Mouse (Mus musculus): ENCODE results near the gene Ccdc151.
A peak's percentile ranks its signal among the peaks of the same experiment; 100 is the strongest.

The Ccdc151 gene

GRCm38 (mm10) chr9:22002194-22003162 lies at the start of gene Ccdc151, which contains the start of gene Prkcsh:
Ccdc151 (minus strand) TSS chr9:22002634.
Prkcsh (plus strand) TSS chr9:22002806.
- peak; percentile 97 to 98 for DNase-seq (ENCODE audit: low spot score in 2 of 2)

- DNase-seq (ENCODE audit: low spot score in 2 of 2), result no peak
These were observed 49.5 kb upstream of the Ccdc151 start, which contains the start of gene Elavl3 for GRCm38 (mm10) chr9:22051958-22052254. Elavl3 (minus strand) TSS chr9:22052023.

- DNase-seq (ENCODE audit: low spot score in 2 of 2), result peak in 1 of 2 experiments; percentile 66
These were observed 48.9 kb upstream of the Ccdc151 start for GRCm38 (mm10) chr9:22051161-22051957.

GRCm38 (mm10) chr9:22050351-22050889 lies 48.0 kb upstream of the Ccdc151 start:
- peak; percentile 70 to 81 for DNase-seq (ENCODE audit: low spot score in 2 of 2)

- DNase-seq (ENCODE audit: low spot score in 2 of 2), result no peak
These were observed 47.4 kb upstream of the Ccdc151 start for GRCm38 (mm10) chr9:22049721-22050270.

GRCm38 (mm10) chr9:22049315-22049714 lies 46.9 kb upstream of the Ccdc151 start:
- DNase-seq (ENCODE audit: low spot score in 2 of 2), result no peak

GRCm38 (mm10) chr9:22047329-22047728 lies 44.9 kb upstream of the Ccdc151 start:
- no peak for DNase-seq (ENCODE audit: low spot score in 2 of 2)

GRCm38 (mm10) chr9:22041832-22042231 lies 39.4 kb upstream of the Ccdc151 start:
- DNase-seq (ENCODE audit: low spot score in 2 of 2), result no peak

GRCm38 (mm10) chr9:22037826-22038225 lies 35.4 kb upstream of the Ccdc151 start:
- no peak for DNase-seq (ENCODE audit: low spot score in 2 of 2)

- DNase-seq (ENCODE audit: low spot score in 2 of 2), result no peak
These were observed 33.0 kb upstream of the Ccdc151 start for GRCm38 (mm10) chr9:22035300-22036044.

GRCm38 (mm10) chr9:22030386-22030785 lies 28.0 kb upstream of the Ccdc151 start:
- no peak for DNase-seq (ENCODE audit: low spot score in 2 of 2)

GRCm38 (mm10) chr9:22028467-22028866 lies 26.0 kb upstream of the Ccdc151 start:
- no peak for DNase-seq (ENCODE audit: low spot score in 2 of 2)

- no peak for DNase-seq (ENCODE audit: low spot score in 2 of 2)
These were observed 22.2 kb upstream of the Ccdc151 start for GRCm38 (mm10) chr9:22024592-22024991.

- no peak for DNase-seq (ENCODE audit: low spot score in 2 of 2)
These were observed 14.9 kb upstream of the Ccdc151 start for GRCm38 (mm10) chr9:22017208-22017825.

GRCm38 (mm10) chr9:22016245-22016644 lies 13.8 kb upstream of the Ccdc151 start:
- no peak for DNase-seq (ENCODE audit: low spot score in 2 of 2)

- no peak for DNase-seq (ENCODE audit: low spot score in 2 of 2)
These were observed 10.3 kb upstream of the Ccdc151 start for GRCm38 (mm10) chr9:22012731-22013130.

GRCm38 (mm10) chr9:22011055-22011454 lies 8.6 kb upstream of the Ccdc151 start:
- no peak for DNase-seq (ENCODE audit: low spot score in 2 of 2)

- no peak for DNase-seq (ENCODE audit: low spot score in 2 of 2)
These were observed 2.1 kb upstream of the Ccdc151 start for GRCm38 (mm10) chr9:22004546-22004945.

- peak in 1 of 2 experiments; percentile 44 for DNase-seq (ENCODE audit: low spot score in 2 of 2)
These were observed 725 bp upstream of the Ccdc151 start for GRCm38 (mm10) chr9:22003163-22003554.

GRCm38 (mm10) chr9:22001633-22002032 lies 801 bp downstream of the Ccdc151 start:
- no peak for DNase-seq (ENCODE audit: low spot score in 2 of 2)

- no peak for DNase-seq (ENCODE audit: low spot score in 2 of 2)
These were observed 2.1 kb downstream of the Ccdc151 start for GRCm38 (mm10) chr9:22000296-22000695.

Measured in spleen, postnatal 4 days (tissue).